Mouse (Mus musculus) erythroblast, embryonic 14.5 days (primary cell): Measurements from ENCODE around the gene Pde11a.
"Not testable (repeated sequence)": the region's sequence is repeated elsewhere in the genome, so short reads cannot be mapped to it uniquely, and the experiment has no call there.

Experiments
- GATA1 ChIP-seq: IDR thresholded peaks from 2 replicates; pipeline ENCODE4 v1.6.1; 2012; ENCODE audit warnings: low read length, inconsistent platforms, mixed read lengths
- TAL1 ChIP-seq: IDR thresholded peaks from 3 replicates; pipeline ENCODE4 v1.6.1; 2012; ENCODE audit warnings: low read length, inconsistent platforms, mixed read lengths

DNA sequence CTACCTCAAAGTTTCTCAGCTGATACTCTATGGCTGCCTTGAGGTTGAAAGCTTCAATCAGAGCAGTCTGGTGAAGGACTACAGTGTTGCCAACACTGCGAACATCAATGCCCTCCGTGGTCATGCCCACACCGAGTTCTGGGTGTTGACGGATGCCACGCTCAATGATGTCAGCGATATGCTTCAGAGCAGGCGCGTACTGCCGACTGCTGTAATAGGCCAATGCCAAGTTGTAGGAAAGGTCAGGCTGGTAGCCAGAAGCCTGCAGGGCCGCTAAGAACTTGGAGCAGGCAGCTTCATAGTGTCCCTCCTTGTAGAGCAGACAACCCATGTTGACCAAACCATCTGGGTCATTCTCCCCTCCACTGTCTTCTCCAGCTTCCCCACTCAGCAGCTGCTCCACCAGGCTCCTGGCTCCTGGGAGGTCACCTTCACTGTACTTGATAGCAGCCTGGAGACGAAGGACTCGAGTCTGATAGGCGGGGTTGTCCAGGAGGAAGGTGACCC is 357.6 kb downstream of the Pde11a start:
- TF ChIP-seq GATA1, TAL1: not testable (repeated sequence)
